Mouse (Mus musculus) bone marrow, adult 2 months (tissue): Measurements from ENCODE around the gene Pmepa1.

Experiments
- CTCF ChIP-seq: fragments of 200-500 bp; IDR thresholded peaks from 2 replicates; pipeline ENCODE4 v1.5.1; 2011; ENCODE audit warnings: low read length, control low read depth; ENCODE audit not compliant: control insufficient read depth, insufficient read depth
- POLR2A ChIP-seq: fragments of 200-500 bp; IDR thresholded peaks from 2 replicates; pipeline ENCODE4 v1.6.1; 2011; ENCODE audit warnings: low read depth, mild to moderate bottlenecking, control low read depth, low read length, borderline replicate concordance; ENCODE audit not compliant: control insufficient read depth

- TF ChIP-seq POLR2A (no peak), CTCF (no peak)
These were observed 26.9 kb downstream of the Pmepa1 start for GRCm38 (mm10) chr2:173249386-173249785.
